Mouse (Mus musculus): ENCODE measurements around the gene Tex12.

Tex12 gene

DNA sequence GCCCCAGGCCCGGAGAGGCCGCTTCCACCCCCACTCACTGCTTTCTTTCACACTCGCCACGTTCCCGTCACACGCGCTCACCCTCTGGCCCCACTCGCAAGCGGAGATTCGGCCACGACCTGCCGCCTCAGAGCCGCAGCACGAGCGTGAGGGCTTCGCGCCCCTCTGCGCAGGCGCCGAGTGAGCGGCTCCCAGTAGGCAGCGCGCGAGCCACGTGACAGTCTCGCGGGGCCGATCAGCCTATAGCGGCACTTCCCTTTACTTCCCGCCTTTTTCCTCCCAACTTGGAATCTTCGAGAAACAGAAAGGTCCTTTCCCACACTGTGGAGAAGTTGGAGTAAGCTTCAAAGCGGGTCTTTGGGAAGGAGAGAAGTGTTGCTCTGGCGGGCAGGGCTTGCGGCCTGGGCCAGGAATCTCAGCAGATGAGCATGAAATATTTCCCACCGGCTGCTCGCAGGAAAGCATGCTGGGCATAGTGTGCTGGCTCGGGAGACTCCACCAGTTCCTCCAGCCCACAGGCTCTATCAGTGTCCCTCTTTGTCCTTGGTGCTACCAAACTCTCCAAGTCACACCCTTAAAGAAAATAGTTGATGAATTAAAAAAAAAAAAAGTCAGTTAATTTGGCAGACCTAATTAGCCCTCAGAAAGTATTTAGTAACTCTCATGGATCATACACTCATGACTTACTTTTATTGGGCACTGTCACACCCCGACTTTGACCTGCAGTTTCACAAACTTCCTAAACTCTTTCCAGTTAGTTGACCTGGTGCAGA is at the start of gene Tex12:
Gene Tex12, minus strand, starts transcription at position 181 of the 773 bp plus-strand sequence.
- no peak for DNase-seq

DNA sequence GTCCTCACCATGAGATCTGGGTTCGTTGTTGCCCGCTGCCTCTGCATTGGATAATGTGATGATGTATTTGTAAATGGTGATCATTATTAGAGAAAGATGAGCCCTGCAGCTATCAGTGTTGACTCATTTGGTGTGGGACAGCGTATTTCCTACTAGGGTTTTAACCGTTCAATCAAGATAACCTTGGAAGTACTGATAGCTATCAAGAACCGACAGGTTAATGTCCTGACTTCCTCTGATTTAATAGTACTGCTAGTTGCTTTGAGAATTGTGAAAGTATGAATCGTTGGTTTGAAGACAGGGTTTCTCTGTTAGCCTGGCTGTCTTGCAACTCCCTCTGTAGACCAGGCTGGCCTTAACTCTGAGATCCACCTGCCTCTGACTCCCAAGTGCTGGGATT is 43.2 kb upstream of the Tex12 start:
- DNase-seq, result no peak

DNA sequence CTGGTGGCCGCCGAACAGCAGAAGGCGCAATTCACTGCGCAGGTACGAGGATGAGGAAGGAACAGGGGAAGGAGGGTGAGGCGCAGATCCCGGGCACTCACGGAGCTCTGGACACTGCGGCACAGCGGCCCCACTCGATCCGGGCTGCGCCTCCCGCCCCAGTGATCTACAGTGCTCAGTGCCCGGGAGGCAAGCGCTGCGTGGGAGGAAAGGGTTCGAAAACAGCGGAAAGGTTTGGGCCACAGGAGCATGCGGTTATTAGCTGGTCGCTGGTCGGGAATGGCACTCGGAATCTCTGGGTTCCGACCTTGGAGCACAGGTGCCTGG is 42.8 kb upstream of the Tex12 start:
- DNase-seq, result no peak

DNA sequence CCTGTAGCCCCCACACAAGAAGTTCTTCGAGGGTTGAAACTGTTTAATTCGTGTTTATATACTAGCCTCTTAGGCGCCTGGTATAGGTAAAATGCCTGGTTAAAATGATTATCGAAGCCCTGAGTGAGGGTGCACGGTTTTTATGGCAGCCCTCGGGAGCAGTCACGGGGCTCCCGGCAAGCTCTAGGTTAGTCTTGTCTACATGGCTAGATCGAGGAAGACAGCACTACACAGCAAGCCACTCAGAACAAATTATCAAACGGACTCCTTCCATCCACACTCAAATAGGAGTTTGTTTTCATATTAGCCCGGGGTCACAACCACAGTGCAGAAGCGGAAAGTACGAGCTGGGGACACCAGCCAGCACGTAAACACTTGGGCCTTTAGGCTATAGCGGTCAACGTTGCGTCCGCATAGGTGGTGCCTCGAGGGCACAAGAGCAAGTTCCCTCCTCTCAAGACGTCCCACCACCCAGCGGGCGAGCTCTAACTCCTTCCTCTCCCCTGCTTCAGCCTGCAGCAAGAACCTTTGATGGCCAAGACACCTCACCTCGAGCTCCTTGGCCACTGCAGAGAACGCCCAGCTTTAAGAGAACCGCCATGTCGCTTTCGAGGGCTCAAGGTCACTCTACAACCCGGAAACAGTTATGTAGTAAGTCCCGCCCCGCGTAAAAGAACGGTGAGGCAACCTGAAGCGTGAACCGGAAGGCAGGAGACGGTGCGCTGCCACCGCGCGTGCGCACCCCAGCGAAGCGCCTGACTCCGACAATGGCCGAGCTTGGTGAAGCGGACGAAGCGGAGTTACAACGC is 42.3 kb upstream of the Tex12 start, which contains the start of the genes Sdhd and Timm8b:
Gene Sdhd, minus strand, starts transcription at position 624 of the 809 bp plus-strand sequence.
Gene Timm8b, plus strand, starts transcription at position 722 of the 809 bp plus-strand sequence.
- peak; percentile 93 to 95 for DNase-seq

DNA sequence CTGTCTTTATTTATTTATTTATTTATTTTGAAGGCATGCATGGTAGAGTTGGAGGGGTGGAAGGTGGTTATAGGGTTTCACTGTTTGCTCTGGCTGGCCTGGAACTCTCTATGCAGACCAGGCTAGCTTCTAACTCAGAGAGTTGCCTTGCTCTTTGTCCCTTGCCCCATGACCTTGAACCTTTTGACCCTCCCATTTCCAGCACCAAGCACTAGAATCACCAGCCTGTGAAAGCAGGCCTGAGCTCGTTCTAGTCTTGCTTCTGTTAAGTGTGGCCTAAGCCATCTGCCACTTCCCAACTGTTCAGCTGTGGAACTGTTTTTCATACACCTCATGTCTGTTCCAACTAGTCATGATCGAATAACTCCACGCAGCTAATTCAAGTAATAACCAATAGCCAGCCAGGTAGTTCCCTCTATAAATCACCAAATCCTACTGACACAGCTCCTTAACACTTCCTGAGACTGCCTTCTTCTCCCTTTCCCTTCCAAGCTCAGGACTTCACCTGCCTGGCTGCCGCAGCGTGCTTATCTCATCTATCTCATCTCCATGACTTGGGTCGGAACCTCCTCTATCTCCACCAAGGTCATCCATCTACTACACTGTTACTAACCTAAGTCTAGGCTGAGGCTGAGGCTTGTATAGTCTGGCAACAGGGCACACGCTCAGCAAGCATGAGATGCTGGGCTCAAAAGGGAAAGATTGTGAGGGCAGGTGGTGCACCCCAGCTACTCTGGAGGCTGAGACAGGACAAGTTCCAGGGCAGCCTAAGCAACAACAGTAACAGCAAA is 41.1 kb upstream of the Tex12 start:
- DNase-seq, result no peak

DNA sequence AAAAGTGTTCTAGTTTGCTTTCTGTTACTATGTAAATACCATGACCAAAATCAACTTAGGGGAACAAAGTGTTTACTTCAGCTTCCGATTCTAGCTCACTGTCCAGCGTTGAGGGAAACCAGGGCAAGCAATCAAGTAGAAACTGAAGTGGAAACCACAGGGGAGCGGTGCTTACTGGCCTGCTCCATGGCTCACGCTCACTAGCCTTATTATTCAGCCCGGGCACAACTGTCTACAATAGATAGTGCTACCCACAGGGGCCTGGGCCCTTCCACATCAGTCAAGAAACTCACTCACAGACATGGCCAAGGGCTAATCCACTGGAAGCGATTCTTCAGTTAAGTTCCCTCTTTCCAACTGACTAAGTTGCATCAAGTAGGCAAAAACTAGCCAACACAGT is 40.4 kb upstream of the Tex12 start:
- DNase-seq, result no peak

DNA sequence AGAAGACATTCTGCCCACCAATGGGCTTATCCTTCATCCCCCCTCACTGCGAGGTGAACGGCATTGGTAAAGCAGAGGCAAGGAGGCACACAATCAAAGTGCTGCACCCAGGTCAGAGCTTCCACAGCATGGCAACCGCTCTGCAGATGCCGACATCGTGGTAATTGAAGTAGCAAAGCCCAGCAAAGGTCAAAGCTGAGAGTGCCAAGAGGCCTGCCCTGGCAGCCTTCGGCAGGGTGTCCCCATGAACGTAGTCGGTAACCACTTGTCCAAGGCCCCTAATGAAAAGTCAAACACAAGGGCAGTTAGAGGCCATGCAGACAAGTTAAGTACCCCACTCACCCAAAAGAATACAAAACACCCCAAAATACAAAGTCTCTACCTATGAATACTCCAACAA is 35.8 kb upstream of the Tex12 start:
- DNase-seq, result no peak

DNA sequence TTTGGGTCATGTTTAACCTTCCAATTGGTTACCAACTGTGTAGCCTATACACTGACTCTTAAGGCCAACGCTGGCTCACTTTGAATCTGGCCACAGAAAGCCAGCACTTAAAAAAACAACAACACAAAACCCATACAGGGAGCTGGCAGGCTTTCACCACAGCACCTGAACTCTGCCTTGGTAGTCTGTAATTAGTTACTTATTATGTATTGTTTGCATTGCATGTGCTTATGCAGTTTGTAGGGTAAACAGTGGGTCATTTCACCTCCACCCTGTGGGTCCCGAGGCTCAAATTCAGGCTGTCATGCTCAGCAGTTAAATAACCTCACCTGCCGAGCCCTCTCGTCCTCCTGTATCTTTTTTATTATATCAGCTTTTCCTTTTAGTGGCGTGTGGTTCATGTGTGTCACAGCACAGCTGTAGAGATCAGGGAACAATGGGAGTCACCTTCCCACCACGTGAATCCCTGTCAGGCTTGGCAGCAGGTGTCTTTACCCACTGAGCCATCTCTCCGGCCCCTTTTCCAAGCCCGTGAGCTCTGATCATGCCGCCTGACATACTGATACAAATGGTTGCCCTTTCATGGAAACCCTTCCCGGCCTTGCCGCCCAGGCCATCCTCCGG is 33.8 kb upstream of the Tex12 start:
- DNase-seq, result no peak

DNA sequence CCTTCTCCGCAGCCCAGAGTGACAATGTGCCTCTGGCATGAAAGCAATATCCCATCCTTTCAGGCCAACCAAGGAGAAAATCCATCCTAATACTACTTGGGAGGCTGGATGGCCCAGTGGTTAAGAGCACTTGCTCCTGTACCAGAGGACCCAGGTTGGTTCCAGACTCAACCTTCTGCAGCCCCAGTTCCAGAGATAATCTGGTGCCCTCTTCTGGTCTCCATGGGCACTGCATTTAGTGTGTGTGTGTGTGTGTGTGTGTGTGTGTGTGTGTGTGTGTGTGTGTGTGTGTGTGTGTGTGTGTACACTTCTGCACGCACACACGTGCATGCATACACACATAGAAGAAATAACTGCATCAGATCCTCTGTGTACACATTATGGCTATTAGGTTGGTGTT is 32.4 kb upstream of the Tex12 start:
- DNase-seq, result peak; percentile 78

DNA sequence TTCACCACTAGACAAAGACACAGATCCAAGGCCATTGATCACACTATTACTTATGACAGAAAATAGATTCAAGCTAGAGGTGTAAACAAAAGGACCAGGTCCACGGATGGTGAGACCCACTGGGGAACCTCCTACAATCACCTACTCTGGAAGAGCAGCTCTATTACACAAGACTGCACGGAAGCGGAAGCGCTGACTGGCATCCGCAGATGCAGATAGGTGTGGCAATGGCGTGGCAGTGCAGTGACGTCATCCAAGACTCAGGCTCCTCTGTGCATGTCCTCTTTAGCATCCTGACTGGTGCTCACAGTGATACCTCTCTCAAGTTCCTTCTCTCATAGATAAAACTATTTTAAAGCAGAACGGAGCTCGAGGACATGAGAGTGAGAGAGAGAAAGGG is 31.8 kb upstream of the Tex12 start:
- DNase-seq, result no peak

DNA sequence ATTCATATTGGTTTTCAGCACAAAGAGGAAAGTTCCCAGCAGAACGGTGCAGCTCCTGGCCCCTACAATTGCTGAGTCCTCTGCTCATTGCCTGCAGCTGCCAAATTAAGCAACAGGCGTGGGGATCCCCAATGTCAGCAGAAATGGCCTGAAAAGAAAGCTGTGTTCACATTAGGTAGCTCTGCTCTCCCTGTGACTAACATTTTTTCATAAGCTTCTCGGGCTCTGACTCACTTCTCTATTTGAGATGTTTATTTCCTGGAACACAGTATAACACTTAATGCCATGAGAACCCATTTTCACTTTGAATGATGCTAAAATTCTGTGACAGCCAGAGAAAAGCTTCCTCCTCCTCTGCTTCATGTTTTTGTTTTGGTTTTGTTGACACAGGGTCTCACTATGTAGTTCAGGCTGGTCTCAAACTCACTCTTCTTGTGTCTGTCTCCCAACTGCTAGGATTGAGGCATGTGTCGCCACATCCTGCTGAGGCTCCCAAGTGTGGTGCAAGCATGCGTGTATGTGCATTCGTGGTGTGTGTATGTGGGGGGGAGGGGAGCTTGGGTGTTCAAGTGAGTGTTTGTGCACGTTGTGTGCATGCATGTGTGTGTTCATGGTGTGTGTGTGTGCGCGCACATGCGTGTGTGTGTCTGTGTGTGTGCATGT is 29.9 kb upstream of the Tex12 start:
- DNase-seq, result peak; percentile 12 to 15

DNA sequence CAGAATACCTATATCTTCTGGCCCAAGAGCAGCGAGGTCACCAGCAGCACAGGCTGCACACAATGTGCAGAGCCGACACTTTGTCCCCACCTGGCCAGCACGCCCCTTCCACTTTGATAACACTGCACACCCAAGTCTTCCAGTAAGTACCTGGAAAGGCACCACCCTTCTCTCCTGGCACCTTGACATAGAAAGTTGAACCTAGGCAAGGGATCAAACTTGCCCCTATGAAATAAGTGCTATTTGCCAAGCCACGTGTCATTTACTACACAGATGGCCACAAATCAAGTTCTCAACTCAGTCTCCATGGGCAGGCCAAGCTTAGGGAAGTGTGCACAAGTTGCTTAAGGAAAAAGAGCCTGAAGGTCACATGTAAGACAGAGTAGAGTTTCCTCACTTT is 25.8 kb upstream of the Tex12 start:
- DNase-seq, result no peak

DNA sequence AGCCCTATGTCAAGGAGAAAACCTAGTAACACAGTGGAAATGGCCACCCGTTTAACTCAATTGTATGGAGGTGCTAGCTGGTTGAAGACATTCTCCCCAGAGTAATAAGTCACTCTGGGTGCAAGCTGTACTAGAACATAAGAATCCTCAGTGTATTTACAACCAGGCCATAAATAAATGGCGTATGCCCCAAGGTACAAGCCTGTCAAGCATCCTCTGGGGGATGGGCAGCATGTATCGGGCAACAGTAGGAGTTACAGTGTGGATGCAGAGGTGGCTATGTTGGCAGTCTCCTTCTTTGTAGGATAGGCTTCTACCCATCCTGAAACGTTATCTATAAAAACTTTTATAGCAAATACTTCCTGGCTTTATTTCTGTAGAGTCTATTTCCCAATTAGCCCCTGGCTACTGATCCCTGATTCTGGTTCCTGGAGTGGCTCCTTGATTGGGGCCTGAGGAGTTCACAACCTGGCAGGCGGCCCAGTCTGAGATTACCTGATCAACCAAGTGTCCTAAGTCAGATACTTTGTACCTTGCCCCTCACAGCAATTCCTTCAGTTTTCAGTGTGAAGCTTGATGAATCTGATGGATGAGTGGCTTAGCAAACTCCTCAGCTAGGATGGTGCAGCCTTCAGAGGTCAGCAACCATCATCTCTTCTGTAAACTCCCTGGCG is 24.2 kb upstream of the Tex12 start:
- DNase-seq, result no peak

DNA sequence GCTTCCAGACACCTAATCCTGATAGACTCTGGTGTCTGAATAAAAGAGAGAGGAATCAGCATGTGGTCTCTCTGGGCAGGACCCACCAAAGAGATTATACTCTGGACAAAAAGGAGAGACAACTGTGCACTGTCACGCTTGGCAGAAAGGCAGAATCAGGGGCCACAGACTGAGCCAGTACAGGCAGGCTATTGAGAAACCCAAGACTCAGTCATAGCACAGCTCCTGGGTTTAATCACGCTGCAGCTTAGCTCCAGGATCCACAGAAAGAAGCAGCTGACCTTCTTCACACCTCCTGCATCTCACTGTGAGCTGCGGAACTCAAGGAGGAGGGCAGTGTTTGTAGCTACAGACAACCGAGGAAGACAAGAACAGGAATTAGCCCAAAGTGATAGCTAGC is 19.2 kb upstream of the Tex12 start:
- no peak for DNase-seq

DNA sequence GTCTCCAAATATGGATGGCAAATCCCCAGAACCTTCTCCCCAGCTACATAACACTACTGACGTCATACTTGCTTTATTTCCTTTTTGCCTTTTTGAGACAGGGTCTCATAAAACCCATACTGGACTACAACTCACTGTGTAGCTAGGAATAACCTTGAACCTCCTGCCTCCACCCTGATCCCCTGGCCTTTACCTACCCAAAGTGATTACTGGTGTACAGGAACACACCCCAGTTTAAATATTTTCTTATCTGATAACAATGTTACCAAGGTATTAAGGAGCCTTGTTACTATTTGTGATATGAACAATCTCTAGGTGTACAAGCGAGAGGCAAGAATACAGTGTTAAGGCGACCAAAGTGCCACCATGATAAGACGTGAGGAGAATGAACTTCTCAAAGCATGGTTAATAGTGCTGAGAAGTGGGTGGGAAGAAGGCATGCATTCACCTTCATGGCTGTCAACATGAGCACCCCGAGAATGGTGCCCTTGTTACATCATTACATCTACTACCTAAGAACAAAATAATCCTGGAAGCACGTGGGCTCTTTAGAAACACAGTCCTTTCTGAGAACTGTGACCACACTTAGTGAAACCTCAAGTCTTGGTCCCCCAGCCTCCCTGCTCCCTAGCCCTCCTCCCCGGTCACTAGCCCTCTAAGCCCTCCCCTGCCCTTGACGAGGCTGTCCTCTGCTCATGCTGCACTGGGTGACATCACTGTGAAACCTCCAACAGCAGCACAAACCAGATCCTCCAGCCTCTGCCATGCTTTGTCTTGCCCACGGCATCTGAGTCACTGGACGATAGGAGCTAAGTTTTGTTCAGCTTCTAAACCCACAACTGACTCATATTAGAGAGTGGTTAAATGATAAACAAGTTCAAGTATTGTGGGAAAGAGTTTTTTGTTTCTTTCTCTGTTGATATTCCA is 8.7 kb upstream of the Tex12 start:
- no peak for DNase-seq

DNA sequence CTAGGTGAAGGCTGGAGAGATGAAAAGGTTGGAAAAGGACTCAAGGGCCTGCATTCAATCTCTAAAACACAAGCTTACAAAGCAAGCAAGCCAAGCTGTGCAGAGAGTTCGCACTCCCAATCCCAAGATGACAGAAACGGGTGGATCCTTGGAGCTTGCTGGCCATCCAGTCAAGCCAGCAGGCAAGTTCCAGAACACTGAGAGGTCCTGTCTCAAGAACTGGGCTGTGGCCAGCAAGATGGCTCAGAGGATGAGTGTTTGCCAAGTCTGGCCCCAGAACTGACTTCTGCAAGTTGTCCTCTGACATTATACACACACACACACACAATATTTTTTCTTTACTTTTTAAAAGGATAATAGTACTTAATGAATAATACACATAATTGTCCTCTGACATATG is 6.8 kb upstream of the Tex12 start:
- DNase-seq, result no peak

DNA sequence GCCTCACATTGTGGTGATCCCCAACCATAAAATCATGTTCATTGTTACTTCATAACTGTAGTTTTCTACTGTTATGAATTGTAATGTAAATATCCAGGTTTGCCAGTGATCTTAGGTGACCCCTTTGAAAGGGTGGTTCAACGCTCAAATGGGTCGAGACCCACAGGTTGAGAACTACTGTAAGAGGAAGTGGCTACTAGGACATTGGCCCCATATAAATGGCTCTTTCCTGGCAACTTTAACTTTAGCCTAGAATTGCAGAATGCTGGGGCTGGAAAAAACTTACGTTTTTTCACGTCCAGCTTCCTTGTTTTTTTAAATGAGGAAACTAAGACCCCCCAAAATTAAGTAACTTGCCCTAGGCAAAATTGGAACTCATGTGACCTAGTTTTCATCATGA is 6.2 kb upstream of the Tex12 start:
- DNase-seq, result no peak

DNA sequence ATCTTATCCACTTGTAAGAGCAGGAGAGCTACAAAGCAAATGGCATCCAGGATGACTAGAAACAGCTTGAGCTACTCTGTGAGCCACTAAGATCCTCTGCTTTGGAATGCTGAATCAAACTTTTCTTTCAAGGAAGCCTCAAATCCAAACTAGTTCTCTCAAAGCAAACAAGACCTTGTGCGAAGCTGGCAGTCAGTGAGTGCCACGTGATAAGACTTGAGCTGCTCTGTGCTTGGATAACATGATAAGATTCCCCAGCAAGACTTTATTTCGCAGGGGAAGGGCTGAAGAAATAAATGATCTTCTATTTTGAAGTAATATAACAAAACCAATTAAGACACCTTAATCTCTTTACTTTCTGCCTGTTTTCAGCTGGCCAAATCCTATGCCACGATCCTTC is 4.8 kb upstream of the Tex12 start:
- DNase-seq, result no peak

DNA sequence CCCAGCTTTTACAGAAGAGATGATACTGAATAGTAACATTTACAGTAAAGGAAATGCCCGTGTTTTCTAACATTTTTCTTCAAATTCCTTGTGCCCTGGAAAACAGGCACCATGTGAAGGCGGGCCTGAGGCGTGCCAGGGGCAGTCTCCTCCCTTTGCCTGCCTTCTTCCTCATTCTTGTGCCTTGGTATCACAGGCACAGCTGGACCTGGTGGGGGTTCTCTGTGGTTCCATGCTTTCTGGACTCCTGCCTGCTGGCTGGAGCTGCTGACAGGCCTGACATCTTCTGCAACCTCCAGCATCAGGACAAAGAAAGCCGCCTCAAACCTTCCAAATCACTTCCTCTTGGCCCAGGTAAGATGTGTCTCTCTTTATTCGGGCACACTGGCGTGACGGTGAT is 4.0 kb upstream of the Tex12 start:
- DNase-seq, result no peak

DNA sequence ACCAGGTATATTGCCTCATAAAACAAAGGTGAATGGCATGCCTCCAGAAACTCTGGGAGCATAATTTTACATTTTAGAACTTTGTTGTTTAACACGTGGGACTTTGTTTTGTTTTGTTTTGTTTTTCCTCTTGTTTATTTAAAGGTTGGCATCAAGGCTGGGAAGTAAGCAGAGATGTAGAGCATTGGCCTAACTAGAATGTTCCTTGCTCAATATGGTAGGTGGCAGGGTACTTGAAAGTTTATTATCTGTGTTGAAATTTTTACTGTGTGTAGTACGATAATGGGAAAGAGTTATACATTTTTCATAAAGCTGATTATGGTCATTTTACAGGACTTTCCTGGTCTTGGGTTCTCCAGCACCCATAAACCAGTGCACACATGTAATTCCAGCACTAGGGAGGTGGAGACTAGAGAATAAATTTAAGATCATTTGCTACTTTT is 814 bp upstream of the Tex12 start:
- DNase-seq, result no peak

DNA sequence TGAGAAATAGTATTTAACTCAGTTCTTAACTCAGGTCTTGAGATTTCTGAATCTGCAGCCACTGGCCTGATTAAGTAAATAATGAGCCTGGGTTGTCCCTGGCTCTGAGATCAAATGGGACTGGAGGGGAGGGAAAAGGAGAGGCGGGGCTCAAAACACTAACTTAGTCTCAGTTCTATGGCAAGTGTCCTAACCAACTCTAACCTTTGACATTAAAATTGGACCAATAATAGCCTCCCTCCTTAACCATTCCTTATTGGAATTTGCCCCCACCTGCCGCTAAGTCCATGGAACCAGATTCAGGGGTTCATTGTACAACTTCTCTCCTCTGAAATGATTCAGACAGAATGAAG is 6.1 kb downstream of the Tex12 start, which contains the start of gene Bco2:
Gene Bco2, minus strand, starts transcription at position 88 of the 353 bp plus-strand sequence.
- DNase-seq, result no peak

Measured in B cell, adult 2 months (primary cell).